Mouse (Mus musculus) liver, postnatal 0 days (tissue): ENCODE data around the gene Nif3l1. TPM values are rescaled to one million over a fixed set of nuclear protein-coding genes. Genes with fewer than 3 reads are reported as not detected.
A peak's percentile ranks its signal among the peaks of the same experiment; 100 is the strongest.

ENCODE experiments used
- ATAC-seq: fragments of 200-750 bp; cut with Nextera tagmentation; 2 replicates; pipeline ENCODE4 v1.8.0; 2017; ENCODE audit warnings: mild to moderate bottlenecking, moderate library complexity
- DNase-seq: peaks from one replicate; pipeline ENCODE4 v3.0.0-alpha.2; 2016
- H3K27ac ChIP-seq: fragments of 300-500 bp; sonication (generic); 2 replicates; pipeline ENCODE4 v1.5.1; 2014; ENCODE audit warnings: antibody characterized with exemption, moderate library complexity, mild to moderate bottlenecking, low read depth
- H3K27me3 ChIP-seq: fragments of 300-500 bp; sonication (generic); 2 replicates; pipeline ENCODE4 v1.6.1; 2014; ENCODE audit warnings: low read length, control low read depth, mixed read lengths; ENCODE audit not compliant: insufficient read depth
- H3K36me3 ChIP-seq: fragments of 300-500 bp; sonication (generic); replicated peaks from 2 replicates; pipeline ENCODE4 v1.6.1; 2014; ENCODE audit warnings: mild to moderate bottlenecking, control low read depth, low read length, moderate library complexity, mixed read lengths; ENCODE audit not compliant: insufficient read depth
- H3K4me1 ChIP-seq: fragments of 300-500 bp; sonication (generic); 2 replicates; pipeline ENCODE4 v1.6.1; 2014; ENCODE audit warnings: antibody characterized with exemption, mild to moderate bottlenecking, control low read depth; ENCODE audit not compliant: insufficient read depth
- H3K4me2 ChIP-seq: fragments of 300-500 bp; sonication (generic); 2 replicates; pipeline ENCODE4 v1.6.1; 2014; ENCODE audit warnings: low read depth, mild to moderate bottlenecking, low read length, moderate library complexity, mixed read lengths
- H3K4me3 ChIP-seq: fragments of 300-500 bp; sonication (generic); 2 replicates; pipeline ENCODE4 v1.5.1; 2014; ENCODE audit warnings: low read depth, low read length
- H3K9ac ChIP-seq: fragments of 300-500 bp; sonication (generic); replicated peaks from 2 replicates; pipeline ENCODE4 v1.6.1; 2014; ENCODE audit warnings: mild to moderate bottlenecking, moderate library complexity
- H3K9me3 ChIP-seq: fragments of 300-500 bp; sonication (generic); 2 replicates; pipeline ENCODE4 v1.6.1; 2016; ENCODE audit warnings: mild to moderate bottlenecking, control low read depth, low read length, mixed read lengths
- CTCF ChIP-seq: sonication (generic); IDR thresholded peaks from 2 replicates; pipeline ENCODE4 v1.5.1; 2016; ENCODE audit warnings: antibody characterized with exemption, low read depth
- EP300 ChIP-seq: IDR thresholded peaks from 2 replicates; pipeline ENCODE4 v1.6.1; 2016; ENCODE audit warnings: antibody characterized with exemption, low read depth, mild to moderate bottlenecking
- WGBS: fragments of 180-500 bp; shearing (Covaris S2); extraction: QIAGEN DNeasy Blood & Tissue Kit; methylation state at CpG from one replicate; pipeline ENCODE4 v1.1.7; 2014; ENCODE audit not compliant: insufficient replicate concordance; 5-methylcytosine and 5-hydroxymethylcytosine counted together
- polyA plus RNA-seq: library from polyadenylated mRNA; unstranded; fragments of >200 nt; fragmentation: Nextera tagmentation; extraction: Ambion mirVana; gene quantifications from 2 replicates; pipeline ENCODE4 v1.2.1, GENCODE M21; 2015

Gene Nif3l1
- polyA plus RNA-seq, 1 experiment from 2014 or later = 9.6 TPM

GRCm38 (mm10) chr1:58463935-58464334, 19.0 kb downstream of the Nif3l1 start:
- H3K4me3 ChIP-seq = no peak overlapping the region
- H3K4me2 ChIP-seq = no peak overlapping the region
- 80% methylated on average over 2 of the region's 2 CpGs for WGBS
- H3K27ac ChIP-seq = no peak overlapping the region
- DNase-seq = no peak
- no peak overlapping the region for H3K9ac ChIP-seq
- no peak for TF ChIP-seq CTCF
- no peak for TF ChIP-seq EP300
- no peaks in the 10 kb centered on the region for H3K27me3 ChIP-seq
- H3K4me1 ChIP-seq = no peaks in the 10 kb centered on the region
- H3K9me3 ChIP-seq = no peaks in the 10 kb centered on the region
- peaks cover 55% of the 10 kb centered on the region for H3K36me3 ChIP-seq
- ATAC-seq = no peak

GRCm38 (mm10) chr1:58465042-58465441, 20.1 kb downstream of the Nif3l1 start:
- H3K27ac ChIP-seq = no peak overlapping the region
- H3K4me1 ChIP-seq = no peaks in the 10 kb centered on the region
- H3K36me3 ChIP-seq = peaks cover 63% of the 10 kb centered on the region
- H3K27me3 ChIP-seq = no peaks in the 10 kb centered on the region
- no peak overlapping the region for H3K4me3 ChIP-seq
- no peak overlapping the region for H3K4me2 ChIP-seq
- DNase-seq (no peak), ATAC-seq (no peak)
- TF ChIP-seq EP300 (no peak), CTCF (no peak)
- H3K9me3 ChIP-seq = no peaks in the 10 kb centered on the region
- no peak overlapping the region for H3K9ac ChIP-seq
- 88% methylated on average over 4 of the region's 4 CpGs for WGBS

GRCm38 (mm10) chr1:58465561-58465960, 20.6 kb downstream of the Nif3l1 start:
- no peaks in the 10 kb centered on the region for H3K27me3 ChIP-seq
- no peak for ATAC-seq
- 99% methylated on average over 4 of the region's 4 CpGs for WGBS
- TF ChIP-seq CTCF (no peak), EP300 (no peak)
- no peak for DNase-seq
- no peak overlapping the region for H3K9ac ChIP-seq
- H3K4me1 ChIP-seq = no peaks in the 10 kb centered on the region
- no peaks in the 10 kb centered on the region for H3K9me3 ChIP-seq
- H3K27ac ChIP-seq = no peak overlapping the region
- no peak overlapping the region for H3K4me3 ChIP-seq
- peaks cover 64% of the 10 kb centered on the region for H3K36me3 ChIP-seq
- no peak overlapping the region for H3K4me2 ChIP-seq

- no peaks in the 10 kb centered on the region for H3K27me3 ChIP-seq
- H3K36me3 ChIP-seq = peaks cover 61% of the 10 kb centered on the region
- no peak overlapping the region for H3K4me3 ChIP-seq
- DNase-seq (no peak), ATAC-seq (peak; percentile 77)
- WGBS = 77% methylated on average over 8 of the region's 8 CpGs
- H3K27ac ChIP-seq = no peak overlapping the region
- H3K4me1 ChIP-seq = no peaks in the 10 kb centered on the region
- no peak overlapping the region for H3K9ac ChIP-seq
- TF ChIP-seq EP300 (no peak), CTCF (no peak)
- no peaks in the 10 kb centered on the region for H3K9me3 ChIP-seq
- H3K4me2 ChIP-seq = no peak overlapping the region
Observed at GRCm38 (mm10) chr1:58475662-58476061, 30.7 kb downstream of the Nif3l1 start.

GRCm38 (mm10) chr1:58482647-58483046, 37.7 kb downstream of the Nif3l1 start:
- peaks cover 55% of the 10 kb centered on the region for H3K36me3 ChIP-seq
- TF ChIP-seq CTCF = no peak
- no peak for TF ChIP-seq EP300
- no peaks in the 10 kb centered on the region for H3K27me3 ChIP-seq

GRCm38 (mm10) chr1:58495603-58496002, 50.7 kb downstream of the Nif3l1 start:
- 91% methylated on average over 6 of the region's 6 CpGs for WGBS
- Histone ChIP-seq H3K4me3 (no peak overlapping the region), H3K36me3 (peaks cover 70% of the 10 kb centered on the region), H3K9me3 (no peaks in the 10 kb centered on the region), H3K27me3 (no peaks in the 10 kb centered on the region), H3K4me2 (no peak overlapping the region), H3K4me1 (no peaks in the 10 kb centered on the region), H3K9ac (no peak overlapping the region), H3K27ac (no peak overlapping the region)
- TF ChIP-seq EP300 (no peak), CTCF (no peak)
- ATAC-seq (no peak), DNase-seq (no peak)

More at GRCm38 (mm10) chr1:58482647-58483046, 37.7 kb downstream of the Nif3l1 start:
- WGBS = 90% methylated on average over 4 of the region's 4 CpGs
- H3K27ac ChIP-seq = no peak overlapping the region
- no peak overlapping the region for H3K4me3 ChIP-seq
- H3K9ac ChIP-seq = no peak overlapping the region
- no peaks in the 10 kb centered on the region for H3K4me1 ChIP-seq
- DNase-seq (no peak), ATAC-seq (no peak)
- H3K4me2 ChIP-seq = no peak overlapping the region
- no peaks in the 10 kb centered on the region for H3K9me3 ChIP-seq

GRCm38 (mm10) chr1:58497678-58498077, 52.7 kb downstream of the Nif3l1 start:
- H3K36me3 ChIP-seq = peaks cover 61% of the 10 kb centered on the region
- 89% methylated on average over 4 of the region's 4 CpGs for WGBS

More at GRCm38 (mm10) chr1:58497678-58498077, 52.7 kb downstream of the Nif3l1 start:
- no peaks in the 10 kb centered on the region for H3K9me3 ChIP-seq
- TF ChIP-seq EP300 (no peak), CTCF (no peak)
- H3K4me2 ChIP-seq = no peak overlapping the region
- H3K27me3 ChIP-seq = no peaks in the 10 kb centered on the region
- ATAC-seq (no peak), DNase-seq (no peak)
- H3K27ac ChIP-seq = no peak overlapping the region
- no peak overlapping the region for H3K9ac ChIP-seq
- no peak overlapping the region for H3K4me3 ChIP-seq
- no peaks in the 10 kb centered on the region; the same call in 1 of the 2 replicates for H3K4me1 ChIP-seq
